Mouse (Mus musculus) kidney, embryonic 14.5 days (tissue): ENCODE data around the gene Itih1. TPM values are rescaled to one million over a fixed set of nuclear protein-coding genes. Genes with fewer than 3 reads are reported as not detected.

Source experiments
- ATAC-seq: fragments of 200-750 bp; cut with Nextera tagmentation; 2 replicates; pipeline ENCODE4 v1.8.0; 2017; ENCODE audit warnings: moderate number of reproducible peaks, mild to moderate bottlenecking, moderate TSS enrichment, moderate library complexity; ENCODE audit not compliant: low FRiP score, low TSS enrichment
- H3K27ac ChIP-seq: fragments of 300-500 bp; sonication (generic); 2 replicates; pipeline ENCODE4 v1.5.1; 2014; ENCODE audit warnings: low read depth, mild to moderate bottlenecking, low read length, moderate library complexity, mixed read lengths
- H3K27me3 ChIP-seq: fragments of 300-500 bp; sonication (generic); 2 replicates; pipeline ENCODE4 v1.6.1; 2014; ENCODE audit warnings: mild to moderate bottlenecking, low read length; ENCODE audit not compliant: control insufficient read depth, insufficient read depth
- H3K36me3 ChIP-seq: fragments of 300-500 bp; sonication (generic); 2 replicates; pipeline ENCODE4 v1.6.1; 2014; ENCODE audit warnings: low read length, mixed read lengths; ENCODE audit not compliant: control insufficient read depth, insufficient read depth
- H3K4me1 ChIP-seq: fragments of 300-500 bp; sonication (generic); 2 replicates; pipeline ENCODE4 v1.6.1; 2014; ENCODE audit warnings: low read length, mixed read lengths; ENCODE audit not compliant: control insufficient read depth, insufficient read depth
- H3K4me2 ChIP-seq: fragments of 300-500 bp; sonication (generic); replicated peaks from 2 replicates; pipeline ENCODE4 v1.6.1; 2014; ENCODE audit warnings: low read depth, mild to moderate bottlenecking, low read length
- H3K4me3 ChIP-seq: fragments of 300-500 bp; sonication (generic); 2 replicates; pipeline ENCODE4 v1.5.1; 2014; ENCODE audit warnings: mild to moderate bottlenecking, low read length
- H3K9ac ChIP-seq: fragments of 300-500 bp; sonication (generic); 2 replicates; pipeline ENCODE4 v1.6.1; 2014; ENCODE audit warnings: low read depth, mild to moderate bottlenecking, low read length, moderate library complexity
- H3K9me3 ChIP-seq: fragments of 300-500 bp; sonication (generic); 2 replicates; pipeline ENCODE4 v1.6.1; 2016; ENCODE audit warnings: low read length; ENCODE audit not compliant: control insufficient read depth
- WGBS: fragments of 180-500 bp; shearing (Covaris S2); extraction: QIAGEN DNeasy Blood & Tissue Kit; methylation state at CpG from one replicate; pipeline ENCODE4 v1.1.7; 2014; 5-methylcytosine and 5-hydroxymethylcytosine counted together
- polyA plus RNA-seq: library from polyadenylated mRNA; unstranded; fragments of >200 nt; fragmentation: Nextera tagmentation; extraction: Ambion mirVana; gene quantifications from 2 replicates; pipeline ENCODE4 v1.2.1, GENCODE M21; 2014

Itih1 gene
- polyA plus RNA-seq: 0.08 and 0.10 TPM in 2 replicates

DNA sequence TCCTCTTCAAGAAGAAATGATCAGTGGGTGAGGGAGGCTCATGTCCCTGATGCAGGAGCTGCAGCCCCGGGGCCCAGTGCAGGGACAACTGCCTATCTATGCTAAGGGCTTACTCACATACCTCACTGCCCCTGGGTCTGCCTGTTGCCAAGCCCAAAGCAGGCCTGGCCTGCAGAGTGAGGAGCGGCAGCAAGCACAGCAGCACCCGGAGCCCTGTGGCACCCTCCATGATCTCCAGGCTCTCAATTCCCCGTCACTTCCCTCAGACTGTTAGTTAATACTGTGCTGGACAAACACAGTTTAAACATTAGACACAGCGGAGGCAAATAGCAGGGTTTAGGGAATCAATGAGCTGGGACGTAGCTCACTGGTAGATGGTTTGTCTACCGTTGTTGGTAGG is at the start of gene Itih1:
Gene Itih1, minus strand, starts transcription at position 252 of the 400 bp plus-strand sequence.
- no peak within 1 kb of the TSS for H3K27ac ChIP-seq
- no peaks in the 10 kb centered on the region for H3K27me3 ChIP-seq
- no peak for ATAC-seq
- no peaks in the 10 kb centered on the region for H3K36me3 ChIP-seq
- no peak within 1 kb of the TSS for H3K4me2 ChIP-seq
- no peak within 1 kb of the TSS for H3K9ac ChIP-seq
- 78% methylated on average over 7 of the region's 7 CpGs for WGBS
- H3K4me3 ChIP-seq: no peak within 1 kb of the TSS
- H3K4me1 ChIP-seq: no peaks in the 10 kb centered on the region
- H3K9me3 ChIP-seq: no peaks in the 10 kb centered on the region

- H3K4me1 ChIP-seq: no peaks in the 10 kb centered on the region
- WGBS: 77% methylated on average over 3 of the region's 3 CpGs
- H3K27me3 ChIP-seq: no peaks in the 10 kb centered on the region
- H3K4me3 ChIP-seq: no peak overlapping the region
- ATAC-seq: no peak
- H3K27ac ChIP-seq: no peak overlapping the region
- no peak overlapping the region for H3K4me2 ChIP-seq
- H3K9ac ChIP-seq: no peak overlapping the region
- peaks cover 19% of the 10 kb centered on the region for H3K36me3 ChIP-seq
- H3K9me3 ChIP-seq: no peaks in the 10 kb centered on the region
Observed at GRCm38 (mm10) chr14:30976222-30976621, 33.1 kb upstream of the Itih1 start.

- Histone ChIP-seq H3K9ac (no peak overlapping the region), H3K4me3 (no peak overlapping the region), H3K4me2 (no peak overlapping the region), H3K9me3 (no peaks in the 10 kb centered on the region), H3K4me1 (no peaks in the 10 kb centered on the region), H3K36me3 (peaks cover 19% of the 10 kb centered on the region), H3K27me3 (no peaks in the 10 kb centered on the region), H3K27ac (no peak overlapping the region)
- WGBS: 80% methylated on average over 6 of the region's 6 CpGs
- ATAC-seq: no peak
Observed at GRCm38 (mm10) chr14:30974204-30974603, 31.1 kb upstream of the Itih1 start.

GRCm38 (mm10) chr14:30960366-30960765 is 17.3 kb upstream of the Itih1 start:
- no peaks in the 10 kb centered on the region for H3K4me1 ChIP-seq
- 86% methylated on average over 1 of the region's 1 CpGs for WGBS
- H3K9ac ChIP-seq: no peak overlapping the region
- no peaks in the 10 kb centered on the region for H3K9me3 ChIP-seq
- peaks cover 17% of the 10 kb centered on the region; the same call in 1 of the 2 replicates for H3K36me3 ChIP-seq
- H3K27me3 ChIP-seq: no peaks in the 10 kb centered on the region
- no peak overlapping the region for H3K4me3 ChIP-seq
- H3K4me2 ChIP-seq: no peak overlapping the region
- no peak for ATAC-seq
- H3K27ac ChIP-seq: no peak overlapping the region

GRCm38 (mm10) chr14:30959031-30959430 is 15.9 kb upstream of the Itih1 start:
- WGBS: 94% methylated on average over 4 of the region's 4 CpGs
- H3K4me2 ChIP-seq: no peak overlapping the region

GRCm38 (mm10) chr14:30958517-30958916 is 15.4 kb upstream of the Itih1 start:
- H3K36me3 ChIP-seq: peaks cover 17% of the 10 kb centered on the region; the same call in 1 of the 2 replicates
- H3K27me3 ChIP-seq: no peaks in the 10 kb centered on the region
- H3K4me1 ChIP-seq: no peaks in the 10 kb centered on the region
- no peak overlapping the region for H3K4me3 ChIP-seq
- H3K9me3 ChIP-seq: no peaks in the 10 kb centered on the region
- no peak overlapping the region for H3K27ac ChIP-seq
- H3K4me2 ChIP-seq: no peak overlapping the region
- WGBS: 78% methylated on average over 2 of the region's 2 CpGs
- ATAC-seq: no peak
- no peak overlapping the region for H3K9ac ChIP-seq

More at GRCm38 (mm10) chr14:30959031-30959430, 15.9 kb upstream of the Itih1 start:
- H3K27me3 ChIP-seq: no peaks in the 10 kb centered on the region
- H3K4me1 ChIP-seq: no peaks in the 10 kb centered on the region
- H3K4me3 ChIP-seq: no peak overlapping the region
- no peaks in the 10 kb centered on the region for H3K9me3 ChIP-seq
- H3K36me3 ChIP-seq: peaks cover 17% of the 10 kb centered on the region; the same call in 1 of the 2 replicates
- H3K9ac ChIP-seq: no peak overlapping the region
- no peak for ATAC-seq
- no peak overlapping the region for H3K27ac ChIP-seq

- WGBS: under 1% methylated on average over 57 of the region's 57 CpGs
- H3K27ac ChIP-seq: peak within 1 kb of the TSS; percentile 48; the same call in 1 of the 2 replicates
Observed at GRCm38 (mm10) chr14:30951154-30951825, 8.2 kb upstream of the Itih1 start, which contains the start of gene Nek4. Gene Nek4 (plus strand): TSS chr14:30951377.

DNA sequence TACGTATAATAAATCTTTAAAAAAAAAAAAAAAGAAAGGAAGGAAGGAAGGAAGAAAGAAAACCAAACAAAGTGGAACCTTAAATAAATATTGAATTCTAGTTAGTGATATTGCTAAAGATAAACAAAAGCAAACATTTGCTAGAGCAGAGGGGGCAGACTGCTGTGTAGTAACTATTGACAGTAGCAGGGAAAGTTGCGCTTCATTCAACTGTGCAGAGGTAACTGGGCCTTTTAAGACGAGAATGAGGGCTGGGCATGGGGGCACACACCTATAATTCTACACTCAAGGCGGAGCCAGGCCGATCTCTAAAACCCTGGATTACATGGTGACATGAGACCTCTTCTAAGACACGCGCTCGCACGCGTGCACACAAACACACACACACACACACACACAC is 6.9 kb upstream of the Itih1 start:
- WGBS: 95% methylated on average over 10 of the region's 10 CpGs
- H3K9me3 ChIP-seq: no peaks in the 10 kb centered on the region
- ATAC-seq: no peak
- H3K4me3 ChIP-seq: no peak overlapping the region
- no peak overlapping the region for H3K9ac ChIP-seq
- H3K27ac ChIP-seq: no peak overlapping the region
- no peaks in the 10 kb centered on the region for H3K4me1 ChIP-seq
- H3K27me3 ChIP-seq: no peaks in the 10 kb centered on the region
- no peak overlapping the region for H3K4me2 ChIP-seq
- H3K36me3 ChIP-seq: no peaks in the 10 kb centered on the region

More at GRCm38 (mm10) chr14:30951154-30951825, 8.2 kb upstream of the Itih1 start, which contains the start of gene Nek4:
- Histone ChIP-seq H3K27me3 (no peaks in the 10 kb centered on the region), H3K9ac (peak within 1 kb of the TSS; percentile 79), H3K9me3 (no peaks in the 10 kb centered on the region), H3K36me3 (no peaks in the 10 kb centered on the region), H3K4me1 (no peaks in the 10 kb centered on the region), H3K4me2 (peak within 1 kb of the TSS; percentile 64), H3K4me3 (peak within 1 kb of the TSS; percentile 81)
- peak; percentile 100 for ATAC-seq

DNA sequence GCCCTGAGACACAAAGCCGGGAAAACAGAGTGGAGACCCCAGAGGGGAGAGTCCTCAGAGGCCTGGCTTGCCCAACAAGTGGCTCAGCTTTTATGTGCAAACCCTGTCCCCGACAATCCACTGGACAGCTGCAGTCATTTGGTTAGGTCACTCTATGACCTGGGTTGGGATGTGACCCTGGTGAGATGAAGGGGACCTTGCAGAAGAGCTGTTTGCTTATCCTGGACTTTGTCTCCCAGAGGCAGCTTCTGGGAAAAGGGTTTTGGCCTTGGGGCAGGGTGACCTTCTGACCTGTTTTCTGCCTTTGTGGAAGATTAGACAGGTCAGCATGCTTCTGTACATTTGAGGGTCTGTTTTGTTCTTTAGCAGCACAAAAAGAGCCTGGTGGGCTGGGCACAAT is 1.7 kb upstream of the Itih1 start:
- Histone ChIP-seq H3K4me1 (no peaks in the 10 kb centered on the region), H3K4me2 (no peak overlapping the region), H3K4me3 (no peak overlapping the region), H3K27ac (no peak overlapping the region), H3K9ac (no peak overlapping the region), H3K36me3 (no peaks in the 10 kb centered on the region), H3K9me3 (no peaks in the 10 kb centered on the region), H3K27me3 (no peaks in the 10 kb centered on the region)
- ATAC-seq: no peak
- 84% methylated on average over 2 of the region's 2 CpGs for WGBS
